In the genomic region with DNA sequence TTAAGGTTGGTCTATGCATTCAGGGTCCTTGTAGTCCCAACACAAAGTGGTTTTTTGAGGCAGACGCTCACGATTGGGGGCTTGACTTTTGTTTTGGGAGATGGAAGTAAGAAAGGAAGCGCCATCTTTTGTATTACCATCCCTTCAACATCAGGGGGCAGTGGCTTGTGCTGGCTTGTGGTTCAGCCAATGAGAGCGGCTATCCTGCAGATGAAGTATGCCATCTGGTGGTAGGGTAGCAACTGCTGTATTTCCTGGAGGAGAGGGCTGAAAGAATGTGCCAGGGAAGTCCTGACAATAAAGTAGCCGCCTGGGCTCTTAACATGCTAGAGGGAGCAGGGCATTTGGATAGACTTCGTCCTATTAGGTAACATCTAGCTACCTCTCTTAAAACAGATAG, we compare ENCODE assay signal across 26 mouse cellular contexts.
A peak's percentile ranks its signal among the peaks of the same experiment; 100 is the strongest.
DNase-seq lines count a peak whose midpoint lies in the region; ATAC-seq and TF ChIP-seq lines count a peak whose summit lies in the region.
"Had no signal": no experiment of that assay in that cellular context is flagged by ENCODE, and none has a peak within 500 bp of the region (broad histone marks: within the 10 kb centered on the region; RNA-seq: fewer than 3 reads in every experiment).

No protein-coding gene starts in this region.

- H3K27ac ChIP-seq in gastrocnemius, adult 2 months: no peak overlapping the region
- no peak overlapping the region for H3K27ac ChIP-seq in liver, embryonic 14.5 days
- H3K27ac ChIP-seq in ES-E14 (ENCODE audit: insufficient read depth, low read depth, low read length, poor library complexity, severe bottlenecking): no peak overlapping the region
- no peak overlapping the region for H3K27ac ChIP-seq in forebrain, embryonic 10.5 days
- H3K27ac ChIP-seq: embryonic facial prominence, embryonic 10.5 days; hindbrain, embryonic 15.5 days; intestine, embryonic 15.5 days; kidney, embryonic 15.5 days; limb, embryonic 10.5 days; liver, embryonic 13.5 days; midbrain, embryonic 12.5 days; neural tube, embryonic 12.5 days had no signal

- H3K36me3 ChIP-seq in liver, embryonic 14.5 days (replicated peaks; ENCODE audit: control insufficient read depth, insufficient read depth, low read depth): no peaks in the 10 kb centered on the region
- H3K36me3 ChIP-seq in ES-E14 (ENCODE audit: control insufficient read depth, insufficient read depth, low read length, poor library complexity, severe bottlenecking): no peaks in the 10 kb centered on the region
- H3K36me3 ChIP-seq in forebrain, embryonic 10.5 days (replicated peaks): no peaks in the 10 kb centered on the region
- H3K36me3 ChIP-seq: embryonic facial prominence, embryonic 10.5 days; hindbrain, embryonic 15.5 days; intestine, embryonic 15.5 days; kidney, embryonic 15.5 days; limb, embryonic 10.5 days; liver, embryonic 13.5 days; midbrain, embryonic 12.5 days; neural tube, embryonic 12.5 days had no signal

- no peak overlapping the region for H3K4me3 ChIP-seq in gastrocnemius, adult 2 months
- H3K4me3 ChIP-seq in liver, embryonic 14.5 days (ENCODE audit: insufficient read depth in 1 of 2, low read depth in 2 of 2, low read length in 2 of 2): no peak overlapping the region
- no peak overlapping the region for H3K4me3 ChIP-seq in ES-E14 (ENCODE audit: insufficient read depth in 1 of 2, low read depth in 1 of 2, low read length in 2 of 2, poor library complexity in 1 of 2, severe bottlenecking in 1 of 2)
- H3K4me3 ChIP-seq in forebrain, embryonic 10.5 days: no peak overlapping the region
- H3K4me3 ChIP-seq: embryonic facial prominence, embryonic 10.5 days; hindbrain, embryonic 15.5 days; intestine, embryonic 15.5 days; kidney, embryonic 15.5 days; limb, embryonic 10.5 days; liver, embryonic 13.5 days; midbrain, embryonic 12.5 days; neural tube, embryonic 12.5 days had no signal

- WGBS in liver, embryonic 14.5 days (ENCODE audit: insufficient replicate concordance): 76% methylated on average over 6 of the region's 6 CpGs
- 89% methylated on average over 6 of the region's 6 CpGs for WGBS in forebrain, embryonic 10.5 days

- no peaks in the 10 kb centered on the region for H3K27me3 ChIP-seq in liver, embryonic 14.5 days (ENCODE audit: control insufficient read depth, insufficient read depth, low read length)
- no peaks in the 10 kb centered on the region for H3K27me3 ChIP-seq in forebrain, embryonic 10.5 days (ENCODE audit: poor library complexity, severe bottlenecking)
- H3K27me3 ChIP-seq: hindbrain, embryonic 15.5 days; intestine, embryonic 15.5 days; kidney, embryonic 15.5 days; liver, embryonic 13.5 days; midbrain, embryonic 12.5 days; neural tube, embryonic 12.5 days had no signal

- no peak for DNase-seq in gastrocnemius, adult 2 months
- DNase-seq in gastrocnemius, postnatal 36 days: no peak
- DNase-seq in liver, embryonic 14.5 days (ENCODE audit: low read depth in 3 of 3, low spot score in 3 of 3): no peak
- DNase-seq in liver (no peak), 416B (ENCODE audit: low read depth) (peak; percentile 16), ES-E14 (ENCODE audit: low read depth, low spot score) (peak; percentile 15)
- DNase-seq in left cerebral cortex, postnatal 36 days (ENCODE audit: low spot score in 2 of 2): no peak
- no peak for DNase-seq in forebrain, embryonic 10.5 days (ENCODE audit: extremely low spot score, low spot score)
- DNase-seq: adrenal gland, adult 8-10 months; cerebellum, adult 11-12 months; cerebellum, postnatal 10 days; kidney, postnatal 4 days; layer of hippocampus, adult 9-11 months; liver, embryonic 13.5 days; right cerebral cortex, postnatal 14 days; spleen, adult 18-20 months; thymus, postnatal 25 days had no signal

- TF ChIP-seq EP300 in liver, embryonic 14.5 days (IDR thresholded peaks at IDR 0.05; ENCODE audit: low read depth): no peak

- H3K4me1 ChIP-seq in liver, embryonic 14.5 days (replicated peaks; ENCODE audit: control insufficient read depth in 2 of 2, insufficient read depth in 2 of 2, low read length in 1 of 2): no peaks in the 10 kb centered on the region
- no peaks in the 10 kb centered on the region for H3K4me1 ChIP-seq in ES-E14 (ENCODE audit: control insufficient read depth in 2 of 2, insufficient read depth in 2 of 2, low read length in 2 of 2, poor library complexity in 1 of 2)
- no peaks in the 10 kb centered on the region for H3K4me1 ChIP-seq in forebrain, embryonic 10.5 days
- H3K4me1 ChIP-seq: embryonic facial prominence, embryonic 10.5 days; hindbrain, embryonic 15.5 days; intestine, embryonic 15.5 days; limb, embryonic 10.5 days; liver, embryonic 13.5 days; midbrain, embryonic 12.5 days; neural tube, embryonic 12.5 days had no signal

- H3K9me3 ChIP-seq in liver, embryonic 14.5 days (ENCODE audit: control insufficient read depth, low read length): no peaks in the 10 kb centered on the region
- no peaks in the 10 kb centered on the region for H3K9me3 ChIP-seq in ES-E14 (ENCODE audit: control insufficient read depth, insufficient read depth, low read depth, low read length)
- H3K9me3 ChIP-seq in forebrain, embryonic 10.5 days: no peaks in the 10 kb centered on the region
- H3K9me3 ChIP-seq: embryonic facial prominence, embryonic 10.5 days; hindbrain, embryonic 15.5 days; intestine, embryonic 15.5 days; kidney, embryonic 15.5 days; limb, embryonic 10.5 days; liver, embryonic 13.5 days; midbrain, embryonic 12.5 days; neural tube, embryonic 12.5 days had no signal

- in situ Hi-C loops in ES-E14 (cut with MboI; ENCODE audit: low sequenced_read_pairs in 2 of 2, unreplicated experiment in 2 of 2): no loop called here

- no peak for ATAC-seq in liver, embryonic 14.5 days (ENCODE audit: insufficient read depth)
- ATAC-seq: CD4-positive, CD25-positive, alpha-beta regulatory T cell, adult 4 months; intestine, embryonic 15.5 days had no signal

- intact Hi-C loops in gastrocnemius, adult 2 months (cut with DNase I): no loop called here
- intact Hi-C loops in gastrocnemius, postnatal 36 days (cut with DNase I): no loop called here
- intact Hi-C loops in left cerebral cortex, postnatal 36 days (cut with DNase I): no loop called here

- H3K4me2 ChIP-seq in liver, embryonic 14.5 days (ENCODE audit: low read depth): no peak overlapping the region
- H3K4me2 ChIP-seq: heart, embryonic 11.5 days; hindbrain, embryonic 15.5 days; intestine, embryonic 15.5 days; kidney, embryonic 15.5 days; liver, embryonic 13.5 days; midbrain, embryonic 12.5 days; neural tube, embryonic 12.5 days had no signal

- peak; percentile 3; the same call in 1 of the 2 replicates for TF ChIP-seq CTCF in gastrocnemius, adult 2 months (IDR thresholded peaks at IDR 0.05)
- TF ChIP-seq CTCF in liver, embryonic 14.5 days (IDR thresholded peaks at IDR 0.05; ENCODE audit: low read depth): peak; percentile 46

- no peak overlapping the region for H3K9ac ChIP-seq in liver, embryonic 14.5 days (replicated peaks)
- no peak overlapping the region for H3K9ac ChIP-seq in ES-E14 (ENCODE audit: insufficient read depth, low read depth, low read length, poor library complexity, severe bottlenecking)
- H3K9ac ChIP-seq: hindbrain, embryonic 15.5 days; intestine, embryonic 15.5 days; kidney, embryonic 15.5 days; liver, embryonic 13.5 days; midbrain, embryonic 12.5 days; neural tube, embryonic 12.5 days had no signal

TF ChIP-seq in ES-E14, 5 proteins besides CTCF, POLR2A, EP300 and RAD21:
- TF ChIP-seq HCFC1 (IDR thresholded peaks at IDR 0.05; ENCODE audit: borderline replicate concordance, insufficient read depth, low read length): no peak
- TF ChIP-seq CHD2 (IDR thresholded peaks at IDR 0.05; ENCODE audit: low read depth, low read length): no peak
- TF ChIP-seq ZNF384 (IDR thresholded peaks at IDR 0.05; ENCODE audit: low read depth, low read length): no peak
- TF ChIP-seq MAFK (IDR thresholded peaks at IDR 0.05; ENCODE audit: insufficient read depth, low read depth, low read length): no peak
- TF ChIP-seq ZC3H11A (IDR thresholded peaks at IDR 0.05; ENCODE audit: borderline replicate concordance, low read depth, low read length): no peak

Comparison
In these comparisons a context has a peak if more than half of its experiments do, and no peak if none do; other contexts are left out.
1. DNase-seq: peak in 416B (single experiment) and ES-E14 (single experiment); none in gastrocnemius, adult 2 months (single experiment), gastrocnemius, postnatal 36 days (0 of 2), liver, embryonic 14.5 days (0 of 3), liver (single experiment), left cerebral cortex, postnatal 36 days (0 of 2) and forebrain, embryonic 10.5 days (single experiment).